Mouse (Mus musculus): ENCODE measurements around the gene Gm5089.

Gene Gm5089

GRCm38 (mm10) chr14:122477971-122478573 is 27.2 kb upstream of the Gm5089 start:
- no peak for DNase-seq (ENCODE audit: low read depth, low spot score)

GRCm38 (mm10) chr14:122477261-122477671 is 26.4 kb upstream of the Gm5089 start:
- DNase-seq (ENCODE audit: low read depth, low spot score): peak; percentile 53

- DNase-seq (ENCODE audit: low read depth, low spot score): no peak
Measured at GRCm38 (mm10) chr14:122476822-122477215, 25.9 kb upstream of the Gm5089 start.

GRCm38 (mm10) chr14:122476041-122476821 is 25.3 kb upstream of the Gm5089 start:
- peak; percentile 35 for DNase-seq (ENCODE audit: low read depth, low spot score)

- peak; percentile 21 for DNase-seq (ENCODE audit: low read depth, low spot score)
Measured at GRCm38 (mm10) chr14:122475557-122476040, 24.7 kb upstream of the Gm5089 start.

- peak; percentile 82 for DNase-seq (ENCODE audit: low read depth, low spot score)
Measured at GRCm38 (mm10) chr14:122474891-122475556, 24.1 kb upstream of the Gm5089 start, which contains the start of gene Zic2. Gene Zic2 (plus strand): TSS chr14:122475435.

GRCm38 (mm10) chr14:122474041-122474890 is 23.4 kb upstream of the Gm5089 start:
- DNase-seq (ENCODE audit: low read depth, low spot score): peak; percentile 85

- DNase-seq (ENCODE audit: low read depth, low spot score): no peak
Measured at GRCm38 (mm10) chr14:122473211-122473751, 22.4 kb upstream of the Gm5089 start.

GRCm38 (mm10) chr14:122472647-122473046 is 21.7 kb upstream of the Gm5089 start:
- DNase-seq (ENCODE audit: low read depth, low spot score): no peak

GRCm38 (mm10) chr14:122472161-122472560 is 21.2 kb upstream of the Gm5089 start:
- peak; percentile 28 for DNase-seq (ENCODE audit: low read depth, low spot score)

- DNase-seq (ENCODE audit: low read depth, low spot score): peak; percentile 42
Measured at GRCm38 (mm10) chr14:122471449-122472085, 20.7 kb upstream of the Gm5089 start.

- DNase-seq (ENCODE audit: low read depth, low spot score): peak; percentile 47
Measured at GRCm38 (mm10) chr14:122468971-122469755, 18.2 kb upstream of the Gm5089 start.

- peak; percentile 37 for DNase-seq (ENCODE audit: low read depth, low spot score)
Measured at GRCm38 (mm10) chr14:122467926-122468841, 17.3 kb upstream of the Gm5089 start.

- DNase-seq (ENCODE audit: low read depth, low spot score): no peak
Measured at GRCm38 (mm10) chr14:122466756-122467362, 15.9 kb upstream of the Gm5089 start.

GRCm38 (mm10) chr14:122465931-122466490 is 15.1 kb upstream of the Gm5089 start:
- no peak for DNase-seq (ENCODE audit: low read depth, low spot score)

- peak; percentile 73 for DNase-seq (ENCODE audit: low read depth, low spot score)
Measured at GRCm38 (mm10) chr14:122464763-122465741, 14.1 kb upstream of the Gm5089 start, which contains the start of gene Zic5. Gene Zic5 (minus strand): TSS chr14:122465677.

- DNase-seq (ENCODE audit: low read depth, low spot score): peak; percentile 35
Measured at GRCm38 (mm10) chr14:122464351-122464762, 13.4 kb upstream of the Gm5089 start.

Data from forelimb bud, embryonic 11.5 days (tissue).